Mouse (Mus musculus): ENCODE measurements at regions not wholly inside any gene's neighbourhood (a gene's known extent, or its start where the extent isn't known, plus 50 kb on each side); places are given as distances from the start of the nearest gene placed in this dataset.
A peak's percentile ranks its signal among the peaks of the same experiment; 100 is the strongest.

GRCm38 (mm10) chr3:72149685-72150084, 818.0 kb downstream of the Sis start:
- DNase-seq (ENCODE audit: low read depth, low spot score) = peak; percentile 3
